Mouse (Mus musculus) spleen, postnatal 14 days (tissue): Measurements from ENCODE around the gene Capn11.

Experiments used
- DNase-seq, 2 experiments: peaks; one replicate each; pipeline ENCODE4 v3.0.0; 2021 to 2022; ENCODE audit warnings: low spot score in 2 of 2

Gene Capn11

DNA sequence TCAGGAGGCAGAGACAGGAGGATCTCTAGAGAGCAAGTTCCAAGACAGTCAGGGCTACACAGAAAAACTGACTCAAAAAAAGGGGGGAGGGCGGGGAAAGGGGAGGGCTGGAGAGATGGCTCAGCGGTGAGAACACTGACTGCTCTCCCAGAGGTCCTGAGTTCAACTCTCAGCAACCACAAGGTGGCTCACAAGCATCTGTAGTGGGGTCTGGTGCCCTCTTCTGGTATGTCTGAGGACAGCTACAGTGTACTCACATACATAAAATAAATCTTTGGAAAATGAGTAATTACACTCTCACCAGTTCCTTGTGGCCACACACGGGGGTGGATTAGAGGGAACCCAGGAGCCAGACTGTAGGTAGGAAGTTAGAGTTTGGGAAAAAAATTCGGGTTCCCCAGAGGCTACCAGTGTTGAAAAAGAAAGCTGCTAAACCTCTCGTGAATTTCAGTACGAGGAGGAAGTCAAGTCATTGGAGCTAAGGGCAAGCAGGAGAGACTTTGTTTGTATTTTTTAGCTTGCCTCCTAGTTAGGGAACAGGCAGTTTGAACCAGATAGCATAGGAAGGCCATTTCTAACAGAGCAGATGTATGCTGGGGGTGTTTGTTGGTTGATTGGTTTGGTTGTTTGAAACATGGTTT, 76.3 kb downstream of the Capn11 start:
- no peak for DNase-seq

DNA sequence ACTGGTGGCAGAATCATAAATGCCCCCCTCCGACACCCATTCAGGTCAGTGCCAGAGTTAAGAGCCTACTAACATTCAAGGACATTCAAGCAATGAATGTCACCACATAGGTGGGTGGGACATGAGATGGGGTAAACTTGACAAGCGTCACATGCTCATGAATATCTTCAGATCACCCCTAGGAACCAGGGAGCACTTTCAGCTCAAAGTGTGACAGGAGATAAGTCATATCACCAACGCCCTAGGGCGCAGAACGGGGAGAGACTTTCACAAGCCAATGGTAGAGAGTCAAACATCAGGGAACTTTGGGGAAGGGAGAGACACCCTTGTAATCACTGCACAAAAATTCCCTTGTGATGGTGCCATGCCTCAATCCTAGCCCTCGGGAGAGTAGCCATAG, 76.9 kb downstream of the Capn11 start:
- DNase-seq = no peak

DNA sequence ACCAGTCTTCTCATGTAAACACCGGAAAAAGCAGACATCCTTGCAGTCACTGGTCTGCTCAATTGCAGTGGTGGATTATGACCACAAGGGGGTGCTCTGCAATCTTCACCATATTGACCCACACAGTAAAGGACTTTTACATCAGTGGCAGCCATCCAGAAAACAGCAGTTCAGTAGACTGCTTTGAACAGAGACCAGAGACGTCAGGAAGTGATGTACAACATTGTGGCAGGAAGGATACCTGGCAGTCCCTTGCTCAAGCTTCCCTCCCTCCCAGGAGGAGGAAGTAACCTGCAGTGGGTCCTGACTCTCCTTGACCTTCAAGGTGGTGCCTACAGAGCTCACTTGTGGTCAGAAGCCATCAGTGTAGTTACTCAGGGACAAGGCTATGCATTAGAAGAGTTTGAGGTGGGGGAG, 77.5 kb downstream of the Capn11 start:
- peak; percentile 47 to 73 for DNase-seq

DNA sequence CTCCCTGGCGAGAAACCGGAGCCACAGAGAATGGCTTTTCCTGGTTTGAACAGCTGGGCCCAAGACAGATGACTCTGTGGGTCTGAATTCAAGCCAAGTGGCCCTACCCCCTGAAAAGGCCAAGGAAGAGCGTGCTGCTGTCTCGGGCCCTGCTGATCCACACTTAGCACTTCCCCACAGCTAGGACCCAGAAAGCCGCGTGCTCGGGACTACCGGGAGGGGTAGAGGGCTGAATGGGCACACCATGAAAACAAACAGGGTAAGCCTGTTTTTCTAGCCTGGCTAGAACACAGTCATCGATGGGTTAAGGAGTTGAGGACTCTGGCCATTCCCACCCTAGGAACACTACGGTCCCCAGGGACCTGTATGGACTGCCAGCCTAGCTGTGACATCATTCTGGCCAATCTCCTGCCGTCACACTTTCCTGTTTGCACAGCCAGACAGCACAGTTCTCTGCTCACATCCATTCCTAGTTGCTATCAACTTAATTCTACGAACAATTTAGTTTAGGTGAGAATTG, 78.1 kb downstream of the Capn11 start:
- no peak for DNase-seq
